Mouse (Mus musculus): ENCODE measurements around the gene Dync1i2. TPM values are rescaled to one million over a fixed set of nuclear protein-coding genes. Genes with fewer than 3 reads are reported as not detected.

Dync1i2 gene
- polyA plus RNA-seq, 1 experiment from 2014 or later, result 180 TPM

- Histone ChIP-seq H3K4me3 (no peak overlapping the region), H3K9ac (no peak overlapping the region), H3K4me2 (replicated peaks) (no peak overlapping the region), H3K27me3 (replicated peaks) (no peaks in the 10 kb centered on the region), H3K4me1 (no peaks in the 10 kb centered on the region), H3K27ac (no peak overlapping the region), H3K9me3 (no peaks in the 10 kb centered on the region), H3K36me3 (peaks cover 13% of the 10 kb centered on the region; the same call in 1 of the 2 replicates)
- WGBS, result 89% methylated on average over 1 of the region's 1 CpGs
- ATAC-seq (ENCODE audit: low FRiP score, low read depth), result no peak
These were observed 70.5 kb downstream of the Dync1i2 start for GRCm38 (mm10) chr2:71281981-71282380.

GRCm38 (mm10) chr2:71290107-71290775 lies 78.7 kb downstream of the Dync1i2 start:
- no peaks in the 10 kb centered on the region; the same call in 1 of the 2 replicates for H3K36me3 ChIP-seq
- ATAC-seq (ENCODE audit: low FRiP score, low read depth), result no peak
- H3K4me2 ChIP-seq (replicated peaks), result no peak overlapping the region
- no peak overlapping the region for H3K4me3 ChIP-seq
- no peak overlapping the region for H3K27ac ChIP-seq
- WGBS, result 65% methylated on average over 6 of the region's 6 CpGs
- no peak overlapping the region for H3K9ac ChIP-seq
- H3K9me3 ChIP-seq, result no peaks in the 10 kb centered on the region
- H3K27me3 ChIP-seq (replicated peaks), result no peaks in the 10 kb centered on the region
- H3K4me1 ChIP-seq, result peaks cover 4% of the 10 kb centered on the region; the same call in 1 of the 2 replicates

- Histone ChIP-seq H3K9me3 (no peaks in the 10 kb centered on the region), H3K4me2 (replicated peaks) (no peak overlapping the region), H3K9ac (no peak overlapping the region), H3K4me1 (peaks cover 4% of the 10 kb centered on the region; the same call in 1 of the 2 replicates), H3K27ac (no peak overlapping the region), H3K36me3 (no peaks in the 10 kb centered on the region; the same call in 1 of the 2 replicates), H3K27me3 (replicated peaks) (no peaks in the 10 kb centered on the region), H3K4me3 (no peak overlapping the region)
- ATAC-seq (ENCODE audit: low FRiP score, low read depth), result no peak
- WGBS, result 54% methylated on average over 5 of the region's 5 CpGs
These were observed 80.1 kb downstream of the Dync1i2 start for GRCm38 (mm10) chr2:71291566-71291965.

GRCm38 (mm10) chr2:71293983-71294382 lies 82.5 kb downstream of the Dync1i2 start:
- Histone ChIP-seq H3K4me3 (no peak overlapping the region), H3K36me3 (peaks cover 5% of the 10 kb centered on the region; the same call in 1 of the 2 replicates), H3K9me3 (no peaks in the 10 kb centered on the region), H3K4me1 (peaks cover 4% of the 10 kb centered on the region; the same call in 1 of the 2 replicates), H3K4me2 (replicated peaks) (no peak overlapping the region), H3K9ac (no peak overlapping the region), H3K27me3 (replicated peaks) (no peaks in the 10 kb centered on the region), H3K27ac (no peak overlapping the region)
- 87% methylated on average over 3 of the region's 3 CpGs for WGBS
- ATAC-seq (ENCODE audit: low FRiP score, low read depth), result no peak

- WGBS, result 64% methylated on average over 7 of the region's 7 CpGs
- H3K4me2 ChIP-seq (replicated peaks), result no peak overlapping the region
- H3K9me3 ChIP-seq, result no peaks in the 10 kb centered on the region
- no peaks in the 10 kb centered on the region for H3K27me3 ChIP-seq (replicated peaks)
- H3K9ac ChIP-seq, result no peak overlapping the region
- H3K36me3 ChIP-seq, result peaks cover 5% of the 10 kb centered on the region; the same call in 1 of the 2 replicates
- no peak overlapping the region for H3K27ac ChIP-seq
- ATAC-seq (ENCODE audit: low FRiP score, low read depth), result no peak
- H3K4me1 ChIP-seq, result peaks cover 4% of the 10 kb centered on the region; the same call in 1 of the 2 replicates
- no peak overlapping the region for H3K4me3 ChIP-seq
These were observed 83.0 kb downstream of the Dync1i2 start for GRCm38 (mm10) chr2:71294489-71294888.

- ATAC-seq (ENCODE audit: low FRiP score, low read depth), result no peak
- no peaks in the 10 kb centered on the region; the same call in 1 of the 2 replicates for H3K4me1 ChIP-seq
- H3K4me2 ChIP-seq (replicated peaks), result no peak overlapping the region
- H3K27me3 ChIP-seq (replicated peaks), result no peaks in the 10 kb centered on the region
- no peak overlapping the region for H3K4me3 ChIP-seq
- H3K27ac ChIP-seq, result no peak overlapping the region
- H3K9ac ChIP-seq, result no peak overlapping the region
- H3K36me3 ChIP-seq, result peaks cover 5% of the 10 kb centered on the region; the same call in 1 of the 2 replicates
- no peaks in the 10 kb centered on the region for H3K9me3 ChIP-seq
- WGBS, result 84% methylated on average over 12 of the region's 12 CpGs
These were observed 84.3 kb downstream of the Dync1i2 start for GRCm38 (mm10) chr2:71295844-71296243.

GRCm38 (mm10) chr2:71297501-71297900 lies 86.0 kb downstream of the Dync1i2 start:
- Histone ChIP-seq H3K4me3 (no peak overlapping the region), H3K9ac (no peak overlapping the region), H3K27ac (no peak overlapping the region), H3K4me2 (replicated peaks) (no peak overlapping the region), H3K27me3 (replicated peaks) (no peaks in the 10 kb centered on the region), H3K4me1 (no peaks in the 10 kb centered on the region), H3K9me3 (no peaks in the 10 kb centered on the region), H3K36me3 (peaks cover 5% of the 10 kb centered on the region; the same call in 1 of the 2 replicates)
- no peak for ATAC-seq (ENCODE audit: low FRiP score, low read depth)
- WGBS, result 78% methylated on average over 1 of the region's 1 CpGs

GRCm38 (mm10) chr2:71298729-71299128 lies 87.2 kb downstream of the Dync1i2 start:
- Histone ChIP-seq H3K4me2 (replicated peaks) (no peak overlapping the region), H3K4me3 (no peak overlapping the region), H3K9me3 (no peaks in the 10 kb centered on the region), H3K27ac (no peak overlapping the region), H3K36me3 (0 out of 2 replicates have a peak, but pooled peaks cover 5% of the 10 kb centered on the region), H3K4me1 (no peaks in the 10 kb centered on the region), H3K9ac (no peak overlapping the region), H3K27me3 (replicated peaks) (no peaks in the 10 kb centered on the region)
- WGBS, result 100% methylated on average over 1 of the region's 1 CpGs
- no peak for ATAC-seq (ENCODE audit: low FRiP score, low read depth)

GRCm38 (mm10) chr2:71302156-71302663 lies 90.7 kb downstream of the Dync1i2 start:
- no peaks in the 10 kb centered on the region for H3K27me3 ChIP-seq (replicated peaks)
- no peak overlapping the region for H3K9ac ChIP-seq
- no peaks in the 10 kb centered on the region for H3K9me3 ChIP-seq
- H3K27ac ChIP-seq, result no peak overlapping the region
- ATAC-seq (ENCODE audit: low FRiP score, low read depth), result no peak
- peaks cover 8% of the 10 kb centered on the region; the same call in 1 of the 2 replicates for H3K36me3 ChIP-seq
- H3K4me3 ChIP-seq, result no peak overlapping the region
- 77% methylated on average over 3 of the region's 3 CpGs for WGBS
- H3K4me2 ChIP-seq (replicated peaks), result no peak overlapping the region
- H3K4me1 ChIP-seq, result no peaks in the 10 kb centered on the region

GRCm38 (mm10) chr2:71303221-71303620 lies 91.7 kb downstream of the Dync1i2 start:
- H3K4me1 ChIP-seq, result no peaks in the 10 kb centered on the region
- H3K9ac ChIP-seq, result no peak overlapping the region
- H3K9me3 ChIP-seq, result no peaks in the 10 kb centered on the region
- H3K36me3 ChIP-seq, result peaks cover 5% of the 10 kb centered on the region; the same call in 1 of the 2 replicates
- H3K4me3 ChIP-seq, result no peak overlapping the region
- no peak overlapping the region for H3K27ac ChIP-seq
- no peak overlapping the region for H3K4me2 ChIP-seq (replicated peaks)
- no peaks in the 10 kb centered on the region for H3K27me3 ChIP-seq (replicated peaks)
- ATAC-seq (ENCODE audit: low FRiP score, low read depth), result no peak

GRCm38 (mm10) chr2:71304821-71305220 lies 93.3 kb downstream of the Dync1i2 start:
- Histone ChIP-seq H3K9me3 (no peaks in the 10 kb centered on the region), H3K4me1 (no peaks in the 10 kb centered on the region), H3K4me3 (no peak overlapping the region), H3K9ac (no peak overlapping the region), H3K27ac (no peak overlapping the region), H3K36me3 (peaks cover 3% of the 10 kb centered on the region; the same call in 1 of the 2 replicates), H3K4me2 (replicated peaks) (no peak overlapping the region), H3K27me3 (replicated peaks) (no peaks in the 10 kb centered on the region)
- no peak for ATAC-seq (ENCODE audit: low FRiP score, low read depth)
- 54% methylated on average over 3 of the region's 3 CpGs for WGBS

- H3K36me3 ChIP-seq, result peaks cover 12% of the 10 kb centered on the region
- no peaks in the 10 kb centered on the region for H3K27me3 ChIP-seq (replicated peaks)
- H3K4me3 ChIP-seq, result no peak overlapping the region
- H3K9ac ChIP-seq, result no peak overlapping the region
- no peaks in the 10 kb centered on the region for H3K4me1 ChIP-seq
- H3K9me3 ChIP-seq, result no peaks in the 10 kb centered on the region
- no peak overlapping the region for H3K27ac ChIP-seq
- ATAC-seq (ENCODE audit: low FRiP score, low read depth), result no peak
- H3K4me2 ChIP-seq (replicated peaks), result no peak overlapping the region
These were observed 94.9 kb downstream of the Dync1i2 start for GRCm38 (mm10) chr2:71306357-71306756.

All from neural tube, embryonic 12.5 days (tissue).